Mouse (Mus musculus) naive thymus-derived CD4-positive, alpha-beta T cell, adult 2 months (primary cell): ENCODE measurements around the gene Agap1.

Experiments used
- DNase-seq: peaks from one replicate; pipeline ENCODE4 v3.0.0-alpha.2; 2011; ENCODE audit warnings: low read depth

The Agap1 gene

GRCm38 (mm10) chr1:89619963-89620362, 165.4 kb downstream of the Agap1 start:
- no peak for DNase-seq

DNA sequence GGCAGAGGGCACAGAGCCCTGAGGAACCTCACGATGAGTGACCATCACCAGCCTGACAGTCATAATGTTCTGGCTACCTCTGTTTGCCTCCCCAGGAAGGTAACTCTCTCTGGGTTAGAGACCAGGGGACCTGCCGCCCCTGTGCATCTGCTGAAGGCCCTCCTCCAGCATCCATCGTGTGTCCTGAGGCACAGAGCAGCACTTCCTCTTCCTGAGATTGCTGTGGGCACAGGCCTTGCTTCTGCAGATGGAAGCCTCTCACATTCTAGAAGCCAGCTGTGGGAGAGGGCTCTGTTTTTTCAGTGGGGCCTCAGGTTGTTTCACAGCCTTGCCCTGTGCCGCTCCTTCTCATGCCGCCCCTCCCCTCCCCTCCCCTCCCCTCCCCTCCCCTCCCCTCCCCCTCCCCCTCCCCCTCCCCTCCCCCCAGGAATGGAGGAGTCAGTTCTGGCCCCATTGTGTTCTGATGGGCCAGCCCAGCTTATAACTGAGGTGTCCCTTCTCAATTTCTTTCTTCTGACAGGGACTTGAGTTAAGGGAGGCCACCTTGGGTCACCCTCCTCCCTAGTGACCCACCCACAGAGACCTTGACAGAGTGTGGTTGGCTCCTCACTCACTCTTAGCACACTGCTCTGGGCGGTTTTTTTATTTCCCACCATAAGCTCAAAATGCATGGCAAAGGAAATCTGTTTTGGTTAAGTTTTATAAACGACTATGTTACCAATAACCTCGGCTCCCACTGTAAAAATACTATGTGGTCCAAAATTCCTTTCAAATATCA, 166.6 kb downstream of the Agap1 start:
- DNase-seq = no peak

- DNase-seq = no peak
Observed at GRCm38 (mm10) chr1:89621952-89622351, 167.3 kb downstream of the Agap1 start.

- DNase-seq = no peak
Observed at GRCm38 (mm10) chr1:89622801-89623200, 168.2 kb downstream of the Agap1 start.

GRCm38 (mm10) chr1:89625312-89625711, 170.7 kb downstream of the Agap1 start:
- no peak for DNase-seq

- DNase-seq = no peak
Observed at GRCm38 (mm10) chr1:89625967-89626366, 171.4 kb downstream of the Agap1 start.

DNA sequence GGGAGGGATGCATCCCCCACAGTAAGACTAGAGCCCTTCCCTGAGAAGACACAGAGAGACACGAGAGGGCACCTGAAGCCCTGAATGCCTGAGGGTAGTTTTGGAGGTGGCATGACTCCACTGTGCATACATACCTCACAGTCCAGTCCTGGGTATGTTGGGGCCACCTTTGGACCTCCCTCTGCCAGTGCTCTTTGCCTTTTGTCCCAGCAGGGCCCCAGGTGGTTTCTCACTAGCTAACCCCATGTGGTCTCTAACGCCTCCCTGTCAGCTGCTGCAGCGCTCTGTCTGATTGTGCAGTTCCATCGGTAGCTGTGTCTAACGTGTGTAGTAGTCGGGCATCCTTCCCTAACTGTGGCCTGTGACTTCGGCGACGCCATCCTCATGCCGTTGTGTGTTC, 172.3 kb downstream of the Agap1 start:
- no peak for DNase-seq

- DNase-seq = no peak
Observed at GRCm38 (mm10) chr1:89627650-89628049, 173.0 kb downstream of the Agap1 start.

DNA sequence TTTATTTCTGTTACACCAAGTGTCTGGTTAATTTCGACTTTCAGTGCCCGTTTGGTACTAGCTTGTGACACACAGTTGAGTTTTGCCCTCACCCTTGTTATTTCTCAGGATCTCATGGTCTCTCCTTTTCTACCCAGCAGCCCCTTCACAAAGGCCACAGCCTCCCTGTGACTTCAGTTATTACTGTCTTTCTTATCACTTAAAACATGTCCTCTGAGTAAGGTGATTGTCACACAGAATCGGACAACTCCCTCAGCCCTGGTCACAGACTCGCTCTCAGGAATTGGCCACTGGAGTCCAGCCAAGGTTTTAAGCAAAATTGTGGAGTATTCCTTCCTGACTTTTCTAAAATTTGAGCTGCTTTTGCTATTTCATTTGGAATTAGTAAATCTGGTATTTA, 176.2 kb downstream of the Agap1 start:
- no peak for DNase-seq

- peak; percentile 56 for DNase-seq
Observed at GRCm38 (mm10) chr1:89631747-89632146, 177.1 kb downstream of the Agap1 start.

DNA sequence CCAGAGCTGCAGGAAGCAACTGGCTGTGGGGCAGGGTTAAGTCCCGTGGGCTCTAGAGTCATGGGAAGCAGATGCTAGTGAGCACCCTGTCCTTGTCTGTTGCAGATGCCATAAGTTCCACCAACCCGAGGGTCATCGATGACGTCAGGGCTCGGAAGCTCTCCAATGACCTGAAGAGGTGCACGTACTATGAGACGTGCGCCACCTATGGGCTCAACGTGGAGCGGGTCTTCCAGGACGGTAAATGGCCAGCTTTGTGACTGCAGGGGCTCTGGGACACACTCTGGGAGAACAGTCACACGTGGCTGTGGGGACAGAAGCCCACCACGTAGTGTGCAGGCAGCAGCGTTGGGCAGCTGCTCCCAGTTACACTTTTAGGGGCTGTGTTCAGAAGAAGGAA, 179.4 kb downstream of the Agap1 start:
- no peak for DNase-seq

GRCm38 (mm10) chr1:89635131-89635530, 180.5 kb downstream of the Agap1 start:
- no peak for DNase-seq

DNA sequence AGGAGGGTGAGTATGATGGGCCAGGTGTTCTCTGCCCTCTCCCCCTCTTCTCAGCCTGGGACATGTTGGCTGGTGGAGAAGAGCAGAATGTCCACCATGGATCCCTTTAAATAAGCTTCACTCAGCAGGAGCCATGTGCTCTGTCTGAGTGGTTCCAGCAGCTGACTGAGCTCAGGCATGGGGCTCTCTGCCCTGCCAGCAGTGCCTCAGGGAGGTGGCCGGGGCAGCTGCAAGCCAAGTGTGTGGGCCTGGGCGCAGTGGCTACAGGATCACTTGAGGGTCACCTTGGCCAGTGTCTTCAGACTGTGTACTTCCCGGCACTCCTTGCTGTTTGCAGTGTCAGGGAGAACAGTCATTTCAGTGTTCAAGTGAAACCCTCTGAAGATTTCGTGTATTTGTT, 183.1 kb downstream of the Agap1 start:
- DNase-seq = no peak

DNA sequence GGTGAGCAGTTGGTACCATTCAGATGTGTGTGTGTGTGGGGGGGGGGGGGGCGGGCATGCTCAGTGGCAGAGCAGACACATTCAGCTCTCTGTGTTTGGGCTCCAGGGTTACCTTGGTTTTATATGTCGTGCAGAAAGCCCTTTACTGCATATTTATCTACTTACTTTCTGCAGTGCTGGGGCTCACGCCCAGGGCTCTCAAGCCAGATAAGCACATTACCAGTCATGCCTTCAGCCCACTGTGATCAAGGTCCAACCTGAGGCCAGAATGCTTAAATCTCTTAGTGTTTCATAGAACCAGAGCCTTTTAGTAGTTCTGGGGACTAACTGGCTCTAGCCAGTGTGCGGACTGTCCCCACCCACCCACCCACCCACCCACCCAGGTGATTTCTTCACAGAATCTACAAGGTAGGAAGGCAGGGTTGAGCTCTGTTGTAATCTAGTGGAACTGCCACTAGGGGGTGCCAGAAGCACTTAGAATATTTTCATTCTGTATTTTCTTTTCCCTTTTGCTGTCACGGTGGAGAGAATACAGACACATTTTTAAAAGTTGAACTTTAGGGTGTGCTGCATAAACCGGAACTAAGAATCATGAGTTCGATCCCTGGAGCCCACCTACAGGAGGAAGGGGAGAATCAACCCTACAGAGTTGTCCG, 189.0 kb downstream of the Agap1 start:
- DNase-seq = peak; percentile 59

DNA sequence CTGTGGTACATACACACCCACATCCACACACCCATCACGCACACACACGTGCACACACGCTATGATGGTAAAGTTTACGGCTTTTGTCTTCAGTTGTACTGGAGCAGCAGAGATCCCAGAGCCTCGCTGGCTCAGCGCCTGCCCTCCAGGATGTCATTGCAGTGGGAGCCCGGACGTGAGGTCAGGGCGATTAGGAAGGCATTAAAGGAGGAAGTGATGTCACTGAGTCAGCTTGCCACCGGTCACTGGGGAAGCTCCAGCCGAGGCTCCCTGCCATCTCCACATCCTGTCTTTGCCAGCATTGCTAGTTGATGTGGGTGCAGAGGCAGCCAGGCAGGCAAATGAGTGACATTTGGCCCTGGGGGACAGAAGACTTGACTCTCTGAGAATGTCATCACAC, 189.5 kb downstream of the Agap1 start:
- DNase-seq = no peak

- peak; percentile 69 for DNase-seq
Observed at GRCm38 (mm10) chr1:89646326-89647018, 191.9 kb downstream of the Agap1 start.

DNA sequence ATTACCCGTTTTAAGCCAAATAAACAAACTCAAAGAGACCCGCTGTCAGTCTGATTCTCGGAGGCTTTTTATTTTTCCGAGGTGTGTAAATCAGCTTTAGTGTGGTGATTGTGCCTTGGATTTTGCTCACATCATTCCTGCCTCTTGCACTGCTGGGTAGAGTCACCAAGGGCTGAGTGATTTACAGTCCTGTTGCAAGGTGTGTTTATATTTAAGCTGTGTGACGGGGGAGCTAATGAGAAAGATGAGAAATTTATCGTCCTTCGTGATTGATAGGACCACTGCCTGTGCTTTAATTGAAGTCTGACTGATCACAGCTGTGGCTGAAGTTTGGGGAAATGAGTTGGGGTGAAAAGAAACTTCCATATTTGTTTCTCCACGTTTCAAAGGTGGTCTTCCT, 192.9 kb downstream of the Agap1 start:
- no peak for DNase-seq

DNA sequence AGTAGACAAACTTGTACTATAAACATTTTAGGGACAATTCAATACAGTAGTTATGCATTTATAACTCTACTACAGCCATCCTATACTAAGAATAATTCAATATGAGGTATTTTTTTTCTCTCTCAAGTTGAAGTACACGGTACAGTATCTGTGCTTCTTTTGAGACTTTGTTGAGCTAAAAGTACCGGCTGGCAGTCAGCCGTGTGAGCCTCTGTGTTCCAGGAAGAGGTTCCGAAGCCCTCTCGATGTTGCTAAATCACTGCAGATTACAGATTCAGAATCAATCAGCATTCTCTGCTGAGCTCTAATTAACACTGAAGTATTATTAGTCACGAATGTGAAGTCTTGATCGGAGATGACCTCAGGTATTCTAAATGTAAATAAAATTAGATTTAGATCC, 196.0 kb downstream of the Agap1 start:
- DNase-seq = no peak

DNA sequence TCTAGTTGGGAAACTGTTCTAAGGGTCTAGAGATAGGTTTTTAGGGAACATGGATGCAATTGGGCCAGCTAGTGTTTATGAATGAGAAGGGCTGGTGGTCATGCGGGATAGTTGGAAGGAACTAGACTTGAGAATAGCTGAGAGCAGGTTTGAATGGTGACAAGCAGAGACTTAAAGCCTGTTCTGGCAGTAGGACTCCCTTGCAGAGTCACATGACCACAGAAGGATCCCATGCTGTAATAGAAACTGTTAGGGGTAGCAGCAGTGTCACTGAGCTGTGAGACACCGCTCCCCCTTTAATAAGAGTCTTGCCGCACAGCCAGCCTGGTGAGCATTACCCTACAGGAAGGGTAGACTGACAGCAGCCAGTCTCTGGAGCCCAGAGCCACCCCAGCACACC, 201.6 kb downstream of the Agap1 start:
- no peak for DNase-seq

- no peak for DNase-seq
Observed at GRCm38 (mm10) chr1:89656643-89657321, 202.2 kb downstream of the Agap1 start.

GRCm38 (mm10) chr1:89660804-89661203, 206.2 kb downstream of the Agap1 start:
- no peak for DNase-seq

- no peak for DNase-seq
Observed at GRCm38 (mm10) chr1:89666154-89666553, 211.5 kb downstream of the Agap1 start.

DNA sequence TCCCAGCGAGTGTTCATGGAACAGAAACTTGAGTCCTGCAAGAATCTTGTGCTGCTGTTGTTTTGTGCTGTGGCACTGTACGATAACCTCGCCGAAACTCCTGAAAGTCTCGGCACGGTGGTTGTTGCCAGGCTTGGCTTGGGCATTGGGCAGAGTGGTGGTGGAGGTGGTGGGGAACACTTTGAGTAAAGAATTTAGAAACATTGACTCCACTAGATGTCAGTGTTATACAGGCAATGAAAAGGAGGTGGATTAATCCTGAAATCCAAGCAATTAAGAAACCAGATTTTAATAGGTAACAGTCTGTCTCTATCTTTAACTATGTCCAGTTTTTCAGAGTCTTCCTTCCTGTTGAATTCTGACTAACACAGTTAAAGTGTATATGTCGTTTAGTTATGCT, 212.8 kb downstream of the Agap1 start:
- no peak for DNase-seq
